Mouse (Mus musculus) urinary bladder, adult 2 months (tissue): ENCODE measurements around the gene Spock1. TPM values are rescaled to one million over a fixed set of nuclear protein-coding genes. Genes with fewer than 3 reads are reported as not detected.

Experiments
- polyA plus RNA-seq: library from polyadenylated mRNA; depleted of rRNA; stranded (reverse); fragments of >200 nt; gene quantifications from 2 replicates; pipeline ENCODE4 v1.2.3, GENCODE M21; 2012; rRNA removed

The Spock1 gene
- polyA plus RNA-seq, 1 experiment, result 0.11 TPM

Other genes with a start within 250 kb of the Spock1 start
- gene Klhl3, start 205.3 kb upstream of the Spock1 start, polyA plus RNA-seq, result 1.6 and 2.1 TPM in 2 replicates
- 77.7 and 79.7 TPM in 2 replicates for gene Hnrnpa0, start 220.2 kb upstream of the Spock1 start, polyA plus RNA-seq
- gene Idnk, start 249.3 kb upstream of the Spock1 start, polyA plus RNA-seq, result 35.3 and 38.1 TPM in 2 replicates